Mouse (Mus musculus) c-Kit-negative CD71-positive TER-119-positive erythroid progenitor cells, embryonic 14.5 days (primary cell): ENCODE measurements around the gene Ect2l.
"Not testable (repeated sequence)": the region's sequence is repeated elsewhere in the genome, so short reads cannot be mapped to it uniquely, and the experiment has no call there.

Experiments
- DNase-seq: peaks from one replicate; pipeline ENCODE4 v3.0.0-alpha.2; 2013; ENCODE audit warnings: low read depth, low spot score

Ect2l gene

DNA sequence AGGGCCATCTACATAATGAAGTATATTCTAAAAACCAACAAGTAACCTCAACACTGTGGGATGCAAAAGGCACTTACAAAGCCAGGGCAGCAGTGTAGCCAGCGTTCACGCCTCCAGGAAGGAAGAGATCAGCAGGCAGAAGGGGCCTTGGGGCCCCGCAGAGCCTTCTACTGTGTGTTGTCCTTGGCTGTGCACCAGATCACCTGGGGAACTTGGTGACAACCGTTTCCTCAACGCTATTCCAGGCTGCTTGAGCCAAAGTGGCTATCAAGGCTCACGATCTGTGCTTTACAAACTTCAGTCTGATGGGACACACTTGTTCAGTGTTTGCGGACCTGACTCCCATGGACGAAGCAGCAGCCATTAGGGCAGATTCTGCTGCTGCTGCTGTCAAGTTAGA lies 19.0 kb downstream of the Ect2l start:
- DNase-seq, result no peak

DNA sequence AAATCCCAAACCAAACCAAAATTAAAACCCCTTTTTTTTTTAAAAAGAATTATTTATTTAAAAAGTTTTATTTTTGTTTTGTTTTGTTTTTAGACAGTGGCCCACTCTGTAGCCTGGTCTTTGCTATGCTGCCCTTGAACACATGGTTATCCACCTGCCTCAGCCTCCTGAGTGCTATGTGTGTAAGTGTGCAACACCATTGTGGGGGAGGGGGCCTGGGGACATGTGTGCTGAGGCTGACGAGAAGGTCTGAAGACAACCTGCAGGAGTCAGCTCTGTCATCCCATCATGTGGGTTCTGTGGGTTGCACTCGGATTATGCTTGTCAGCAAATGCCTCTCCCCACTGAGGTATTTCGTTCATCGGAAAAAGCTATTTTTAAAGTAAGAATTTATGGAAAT lies 21.2 kb downstream of the Ect2l start:
- DNase-seq, result no peak

- no peak for DNase-seq
Observed at GRCm38 (mm10) chr10:18188564-18188963, 22.1 kb downstream of the Ect2l start.

DNA sequence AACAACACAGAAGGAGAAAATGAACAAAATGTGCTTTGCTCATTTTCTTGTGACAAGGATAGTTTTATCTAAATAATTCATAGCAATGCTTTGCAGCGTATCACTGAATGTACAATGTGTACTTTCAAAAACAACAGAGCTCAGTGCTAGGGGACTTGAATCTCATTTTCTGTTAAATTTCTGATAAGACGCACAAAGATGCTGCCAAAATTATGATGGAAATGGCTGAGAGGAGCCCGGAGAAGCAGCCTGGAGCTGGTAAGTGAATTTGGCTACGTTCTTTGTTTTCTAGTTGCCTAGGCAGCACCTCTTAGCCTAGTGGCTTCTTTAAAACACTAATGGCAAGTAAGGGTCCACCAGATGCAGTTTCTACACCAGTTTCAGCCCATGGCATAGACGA lies 28.4 kb downstream of the Ect2l start:
- DNase-seq, result no peak

- DNase-seq, result no peak
Observed at GRCm38 (mm10) chr10:18177304-18177703, 33.4 kb downstream of the Ect2l start.

GRCm38 (mm10) chr10:18176722-18177121 lies 34.0 kb downstream of the Ect2l start:
- no peak for DNase-seq

- no peak for DNase-seq
Observed at GRCm38 (mm10) chr10:18175087-18175486, 35.6 kb downstream of the Ect2l start.

DNA sequence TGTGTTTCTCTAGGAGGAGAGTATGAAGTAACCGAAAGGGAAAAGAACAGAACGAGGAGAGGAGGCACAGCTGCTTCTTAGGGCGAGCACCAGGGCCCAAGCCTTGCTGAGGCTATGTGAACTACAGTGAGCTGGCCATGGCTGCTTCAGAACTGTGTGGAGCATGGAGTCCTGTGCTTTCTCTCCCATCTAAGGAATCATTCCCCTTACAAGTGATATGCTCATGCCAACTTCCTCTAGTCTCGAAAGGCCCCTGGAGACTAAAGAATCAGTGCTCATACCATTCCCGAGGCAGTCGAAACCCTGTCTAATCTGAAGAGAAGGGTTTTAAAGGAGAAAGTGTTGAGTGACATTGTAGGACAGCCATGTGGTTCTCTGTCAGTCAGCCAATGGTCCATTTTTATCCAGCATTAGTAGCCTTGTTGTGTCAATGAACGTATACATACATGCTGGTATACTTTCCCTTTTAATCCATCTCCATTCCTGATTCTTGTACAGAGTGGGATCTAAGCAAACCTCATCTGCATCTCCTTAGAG lies 48.2 kb downstream of the Ect2l start:
- no peak for DNase-seq

- DNase-seq, result no peak
Observed at GRCm38 (mm10) chr10:18147224-18147623, 63.5 kb downstream of the Ect2l start.

GRCm38 (mm10) chr10:18142231-18142630 lies 68.5 kb downstream of the Ect2l start:
- no peak for DNase-seq

- no peak for DNase-seq
Observed at GRCm38 (mm10) chr10:18141389-18141788, 69.3 kb downstream of the Ect2l start.

DNA sequence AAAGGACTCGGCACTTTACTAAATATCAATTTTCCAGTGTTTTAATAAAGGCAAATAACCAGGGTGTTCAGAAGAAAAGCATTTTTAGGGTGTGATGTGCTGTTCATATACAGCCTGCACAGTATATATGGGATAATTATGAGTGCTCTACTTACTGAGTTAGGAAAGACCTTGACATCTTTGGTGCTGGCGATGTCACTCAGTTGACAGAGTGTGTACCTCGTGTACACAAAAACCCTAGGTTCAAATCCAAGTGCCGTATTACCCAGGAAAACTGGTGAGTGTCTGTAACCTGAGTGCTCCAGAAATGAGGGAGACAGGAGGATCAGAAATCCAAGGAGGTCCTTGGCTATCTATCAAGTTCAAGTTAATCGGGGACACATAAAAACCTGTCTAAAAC lies 71.1 kb downstream of the Ect2l start:
- DNase-seq, result no peak

GRCm38 (mm10) chr10:18138853-18139503 lies 71.7 kb downstream of the Ect2l start:
- DNase-seq, result not testable (repeated sequence)

DNA sequence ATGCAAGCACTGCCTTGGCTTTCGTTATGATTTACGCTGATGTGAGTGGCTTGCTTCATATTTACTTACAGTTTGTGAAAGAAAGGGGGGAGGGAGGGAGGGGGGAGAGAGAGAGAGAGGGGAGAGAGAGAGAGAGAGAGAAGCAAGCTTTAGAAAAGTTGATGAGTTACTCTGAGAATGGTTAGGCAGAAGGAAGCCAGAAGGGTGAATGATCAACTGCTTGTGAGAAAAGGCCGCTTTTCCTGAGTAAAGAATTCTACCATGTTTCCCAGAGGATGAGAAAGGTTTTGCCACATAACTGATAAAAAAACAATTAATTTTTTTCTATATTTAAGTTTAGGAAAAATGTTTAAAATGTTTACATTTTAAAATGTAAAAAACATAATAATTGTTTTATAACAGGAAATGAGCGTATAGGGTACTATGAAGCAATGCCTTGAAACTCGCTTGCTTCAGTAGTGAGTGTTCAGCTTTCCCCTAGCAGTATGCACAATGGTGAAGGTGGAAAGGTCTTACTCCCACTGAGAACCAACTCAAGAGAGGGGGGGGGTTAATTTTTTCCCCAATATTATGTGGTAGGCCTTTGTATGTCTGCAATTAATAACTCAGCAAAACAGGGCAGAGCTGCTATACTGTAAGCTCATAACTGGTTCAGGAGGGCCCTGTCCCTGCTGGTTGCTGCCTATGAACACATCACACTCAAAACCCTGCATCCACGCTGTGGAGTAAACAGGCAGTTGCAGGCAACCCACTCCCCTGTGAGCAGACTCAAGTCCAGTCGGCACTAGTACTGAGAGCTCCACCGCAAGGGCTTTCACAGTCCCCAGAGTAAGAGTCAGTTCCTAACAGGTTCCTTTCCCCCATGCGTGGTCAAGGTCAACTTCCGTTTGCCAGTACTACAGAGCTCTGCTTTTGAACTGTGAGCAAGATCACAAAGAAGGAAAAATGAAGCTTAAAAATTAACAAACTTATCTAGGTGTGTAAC lies 78.7 kb downstream of the Ect2l start:
- no peak for DNase-seq

GRCm38 (mm10) chr10:18130276-18130675 lies 80.4 kb downstream of the Ect2l start:
- DNase-seq, result no peak

- DNase-seq, result no peak
Observed at GRCm38 (mm10) chr10:18118336-18118735, 92.4 kb downstream of the Ect2l start.

DNA sequence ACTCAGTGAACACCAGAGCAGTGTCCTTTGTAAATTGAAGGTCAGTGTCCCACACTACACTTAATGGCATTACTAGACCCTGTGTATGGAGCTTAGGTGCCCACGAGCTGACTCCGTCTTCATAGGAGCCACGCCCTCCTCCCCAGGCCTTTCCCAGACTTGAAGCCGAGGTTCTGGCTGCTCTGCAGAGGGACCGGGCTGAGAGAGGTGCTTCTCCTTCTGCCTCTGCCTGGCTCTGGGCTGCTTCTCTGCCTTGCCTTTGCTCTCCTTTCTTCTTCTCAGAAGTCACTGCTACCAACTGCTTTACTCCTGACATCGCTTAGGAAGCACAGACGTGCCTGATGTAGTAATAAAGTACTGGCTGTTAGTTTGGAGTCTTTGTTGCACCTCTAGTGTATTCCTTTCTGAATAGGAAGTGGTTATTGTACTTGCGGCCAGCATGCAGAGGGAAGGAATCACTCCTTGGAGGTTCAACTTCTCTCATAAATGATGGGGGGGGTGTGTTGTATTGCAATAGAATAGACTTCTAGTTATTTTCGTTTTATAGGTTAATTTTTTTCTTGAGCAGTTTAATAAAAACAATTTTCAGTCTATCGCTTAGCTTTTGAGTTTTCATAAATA lies 97.1 kb downstream of the Ect2l start:
- DNase-seq, result no peak

DNA sequence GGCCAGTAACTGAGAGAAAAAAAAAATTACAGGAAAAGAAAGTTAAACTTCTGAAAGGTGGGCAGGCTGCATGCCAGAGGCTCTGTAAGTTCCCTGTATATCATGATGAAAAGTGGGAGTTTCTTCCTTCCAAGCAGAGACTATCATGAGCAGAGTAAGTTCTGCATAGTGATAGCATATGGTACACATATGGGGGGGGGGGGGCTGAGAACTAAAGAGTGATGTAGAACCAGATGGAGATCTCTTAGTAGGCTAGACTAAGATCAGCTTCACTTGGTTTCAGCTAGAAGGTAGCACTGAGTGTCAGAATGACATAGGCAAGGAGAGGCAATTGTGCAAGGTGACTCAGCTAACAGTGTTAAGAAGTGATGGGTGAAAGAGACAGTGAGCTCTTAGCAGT lies 99.8 kb downstream of the Ect2l start:
- DNase-seq, result no peak

- no peak for DNase-seq
Observed at GRCm38 (mm10) chr10:18107471-18107870, 103.2 kb downstream of the Ect2l start.

DNA sequence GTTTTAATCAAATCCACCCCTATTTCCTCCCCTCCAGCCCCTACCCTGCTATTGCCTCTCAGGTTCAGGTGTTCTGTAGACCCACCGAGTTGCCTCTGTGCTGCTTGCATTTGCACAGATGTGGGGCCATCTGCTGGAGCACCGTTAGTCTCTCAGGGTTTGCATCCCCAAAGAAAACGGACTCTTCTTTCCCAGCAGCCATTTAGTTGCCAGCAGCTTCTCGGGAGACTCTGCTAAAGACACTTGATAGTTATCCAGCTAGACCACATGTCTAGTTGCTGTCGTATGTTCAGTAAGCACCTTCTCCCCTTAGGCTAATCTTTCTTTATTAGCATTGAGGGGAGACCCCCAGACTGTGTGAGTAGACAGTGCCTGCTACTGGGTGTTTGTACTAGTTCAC lies 108.5 kb downstream of the Ect2l start:
- no peak for DNase-seq

DNA sequence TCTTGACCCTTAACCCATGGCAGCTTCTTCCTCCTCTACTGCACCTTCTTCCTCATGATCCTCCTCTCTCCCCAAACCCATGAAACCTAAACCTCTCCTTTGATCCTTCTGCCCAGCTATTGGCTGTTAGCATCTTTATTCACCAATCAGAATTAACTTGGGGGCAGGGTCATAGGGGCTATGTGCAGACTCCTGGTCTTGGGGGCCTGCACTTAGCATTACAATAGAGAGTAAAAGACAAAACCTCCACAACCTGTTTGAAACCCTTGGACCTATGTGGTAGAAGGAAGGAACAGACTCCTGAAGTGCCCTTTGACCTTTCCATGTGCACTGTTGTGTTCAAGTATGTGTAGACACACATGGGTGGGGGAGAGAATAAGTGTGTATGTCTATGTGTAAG lies 120.0 kb downstream of the Ect2l start:
- DNase-seq, result no peak

DNA sequence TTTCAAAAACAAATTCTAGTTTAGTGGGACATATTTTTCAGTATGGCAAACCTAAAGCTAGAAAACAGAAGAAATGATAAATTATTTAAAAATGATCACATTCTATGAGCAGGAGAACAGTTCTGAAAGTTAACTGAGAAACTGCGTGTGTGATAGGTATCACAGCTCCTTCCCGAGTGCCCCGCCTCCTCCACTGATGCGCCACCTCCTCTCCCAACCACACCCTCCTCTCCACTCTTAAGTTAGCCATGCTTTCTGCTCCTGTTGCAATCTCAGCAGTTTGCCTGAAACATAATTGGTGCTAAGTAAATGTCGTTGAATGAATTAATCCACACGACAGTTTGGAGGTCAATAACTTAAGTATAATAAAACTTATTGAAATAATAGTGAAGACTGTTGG lies 127.9 kb downstream of the Ect2l start:
- DNase-seq, result no peak
